Mouse (Mus musculus): ENCODE data around the gene Dnajb13. TPM values are rescaled to one million over a fixed set of nuclear protein-coding genes. Genes with fewer than 3 reads are reported as not detected.

The Dnajb13 gene
- total RNA-seq, 1 experiment from 2014 or later: 0.30 TPM

DNA sequence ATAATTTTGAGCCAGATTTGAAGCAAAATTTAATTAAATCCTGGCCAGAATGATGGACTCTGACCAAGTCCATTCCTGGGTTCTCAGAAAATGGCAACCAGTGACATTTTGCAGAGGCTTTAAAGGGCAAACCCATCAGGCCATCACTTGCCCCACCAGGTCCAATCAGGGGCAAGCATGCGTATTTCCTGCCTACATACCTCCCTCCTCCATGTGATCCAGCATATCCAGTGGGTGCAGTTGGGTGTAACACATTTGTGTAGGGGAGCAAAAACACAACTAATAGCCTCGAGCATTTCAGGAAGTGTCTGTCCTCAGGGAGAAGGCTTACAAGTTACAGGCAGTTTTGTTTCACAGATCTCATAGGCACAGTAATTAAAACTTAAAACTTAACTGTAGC, 27.5 kb downstream of the Dnajb13 start:
- no peak for DNase-seq

- no peak for DNase-seq
Observed at GRCm38 (mm10) chr7:100484493-100484892, 30.3 kb downstream of the Dnajb13 start.

GRCm38 (mm10) chr7:100482046-100482445, 32.7 kb downstream of the Dnajb13 start:
- peak; percentile 46 for DNase-seq

DNA sequence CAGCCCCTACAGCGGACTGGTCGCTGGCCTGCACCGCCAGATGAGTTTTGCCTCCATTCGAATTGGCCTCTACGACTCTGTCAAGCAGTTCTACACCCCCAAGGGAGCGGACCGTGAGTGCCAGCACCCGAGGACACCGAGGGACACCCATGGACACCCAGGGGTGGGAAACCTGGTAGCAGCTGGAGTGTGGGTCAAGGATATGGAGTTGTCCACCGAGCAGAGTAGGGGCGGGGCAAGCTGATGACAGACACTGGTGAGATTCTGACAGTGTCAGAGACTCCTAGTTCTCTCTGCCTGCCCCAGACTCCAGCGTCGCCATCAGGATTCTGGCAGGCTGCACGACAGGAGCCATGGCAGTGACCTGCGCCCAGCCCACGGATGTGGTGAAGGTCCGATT, 34.6 kb downstream of the Dnajb13 start:
- DNase-seq: no peak

DNA sequence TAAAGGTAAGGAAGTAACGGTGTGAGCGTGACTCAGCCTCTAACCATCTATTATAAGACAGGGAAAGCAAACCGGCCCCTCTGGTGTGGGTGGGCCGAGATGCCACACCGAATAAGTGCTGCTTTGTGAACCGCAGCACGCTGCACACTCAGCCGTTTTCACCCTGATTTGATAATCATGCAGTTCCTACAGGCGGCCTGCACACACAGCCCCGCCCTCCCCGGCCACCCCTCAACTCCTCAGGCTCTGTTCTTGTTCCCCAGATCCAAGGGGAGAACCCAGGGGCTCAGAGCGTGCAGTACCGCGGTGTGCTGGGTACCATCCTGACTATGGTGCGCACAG, 35.0 kb downstream of the Dnajb13 start:
- DNase-seq: no peak

DNA sequence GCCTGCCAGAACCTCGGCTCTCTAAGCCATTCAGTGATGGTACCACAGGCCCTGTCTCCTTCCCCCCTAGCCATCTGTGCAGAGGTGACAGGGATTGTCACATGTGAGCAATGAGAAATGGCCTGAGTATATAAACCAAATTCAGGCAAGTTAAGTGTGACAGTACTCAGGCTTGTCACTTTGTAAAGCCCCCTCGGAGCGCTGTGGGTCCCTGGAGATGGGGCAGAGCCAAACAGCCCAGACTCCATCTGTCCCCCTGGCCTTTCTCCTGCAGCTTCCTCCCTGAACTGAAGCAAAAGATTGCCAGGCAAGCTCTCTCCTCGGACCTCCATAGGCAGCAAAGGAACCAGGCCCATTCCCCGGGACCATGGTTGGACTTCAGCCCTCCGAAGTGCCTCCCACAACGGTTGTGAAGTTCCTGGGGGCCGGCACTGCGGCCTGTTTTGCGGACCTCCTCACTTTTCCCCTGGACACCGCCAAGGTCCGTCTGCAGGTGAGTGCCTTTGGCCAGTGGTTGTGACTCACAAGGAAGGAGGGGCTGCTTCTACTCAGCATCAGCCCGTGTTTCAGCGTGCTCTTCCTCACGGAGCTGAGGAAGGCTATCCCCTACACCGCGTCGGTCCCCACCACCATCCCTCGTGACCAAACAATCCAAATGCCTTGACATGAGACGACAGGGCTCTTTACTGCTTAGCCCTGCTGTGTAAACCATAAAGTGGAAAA, 35.5 kb downstream of the Dnajb13 start:
- DNase-seq: no peak

- DNase-seq: peak; percentile 77
Observed at GRCm38 (mm10) chr7:100474680-100475079, 40.1 kb downstream of the Dnajb13 start.

DNA sequence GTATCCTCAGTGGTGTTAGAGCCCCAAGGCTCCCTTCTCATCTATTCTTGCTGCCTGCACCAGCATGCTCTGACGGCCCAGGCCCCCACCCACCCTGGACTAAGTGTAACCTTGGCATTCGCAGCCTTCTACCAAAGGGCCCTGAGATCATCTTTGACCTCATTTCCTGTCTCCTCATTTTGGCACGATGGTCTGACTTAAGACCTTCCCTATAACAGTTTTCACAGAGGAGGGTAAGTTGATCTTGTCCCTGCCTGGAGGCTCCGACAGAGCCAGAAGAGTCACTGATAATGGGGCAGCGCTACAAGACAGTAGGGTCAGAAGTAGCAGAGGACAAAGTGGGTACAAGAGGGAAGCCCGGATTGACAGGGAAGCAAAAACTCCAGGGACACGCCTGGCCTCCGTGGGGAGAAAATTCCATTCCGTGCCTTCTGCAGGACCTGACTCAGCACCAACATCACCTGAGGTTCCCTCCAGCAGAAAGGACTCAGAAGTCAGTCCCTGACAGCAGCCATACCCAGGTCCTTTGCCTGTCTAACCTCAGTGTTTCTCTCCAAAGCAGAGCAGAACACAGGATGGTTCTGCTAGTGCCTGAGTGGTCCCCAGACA, 40.8 kb downstream of the Dnajb13 start:
- DNase-seq: peak; percentile 43

DNA sequence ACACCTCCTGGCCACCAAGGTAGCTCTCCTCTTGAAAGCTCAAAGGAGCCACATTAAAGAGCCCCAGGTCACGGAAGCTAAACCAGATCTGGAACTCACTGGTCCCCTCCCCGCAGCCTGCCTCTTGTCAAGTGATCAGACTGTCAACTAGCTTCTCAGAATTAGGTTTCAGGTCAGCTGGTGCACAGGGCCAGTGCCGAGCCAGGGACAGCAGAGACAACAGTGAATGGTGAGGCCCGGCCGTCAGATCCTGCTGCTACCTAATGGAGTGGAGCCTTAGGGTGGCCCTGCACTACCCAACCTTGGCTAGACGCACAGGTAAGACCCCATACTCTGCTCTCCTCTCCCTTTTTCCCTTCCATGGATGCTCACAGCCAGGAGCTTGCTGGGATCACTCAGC, 42.0 kb downstream of the Dnajb13 start, which contains the start of gene Ucp3:
Gene Ucp3, plus strand, starts transcription at position 214 of the 400 bp plus-strand sequence.
- peak; percentile 61 for DNase-seq

DNA sequence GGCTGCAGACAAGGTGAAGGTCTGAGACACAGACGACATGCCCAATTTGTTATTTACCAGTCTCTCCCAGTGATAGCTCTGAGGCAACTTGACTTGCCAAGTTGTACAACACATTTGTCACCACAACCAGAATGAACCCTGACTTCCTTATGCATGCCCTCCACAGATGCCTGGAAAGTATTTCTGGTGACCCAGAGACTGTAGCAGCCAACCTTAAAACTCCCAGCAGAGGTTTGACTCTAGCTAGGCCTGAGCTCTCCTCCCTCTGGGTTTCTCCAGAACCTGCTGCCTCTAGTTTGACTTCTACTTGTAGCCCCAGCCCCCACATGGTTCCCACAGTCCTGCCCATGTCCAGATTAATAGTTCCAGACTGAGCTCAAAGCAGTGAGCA, 43.4 kb downstream of the Dnajb13 start:
- no peak for DNase-seq

GRCm38 (mm10) chr7:100470796-100471406, 43.9 kb downstream of the Dnajb13 start:
- DNase-seq: no peak

DNA sequence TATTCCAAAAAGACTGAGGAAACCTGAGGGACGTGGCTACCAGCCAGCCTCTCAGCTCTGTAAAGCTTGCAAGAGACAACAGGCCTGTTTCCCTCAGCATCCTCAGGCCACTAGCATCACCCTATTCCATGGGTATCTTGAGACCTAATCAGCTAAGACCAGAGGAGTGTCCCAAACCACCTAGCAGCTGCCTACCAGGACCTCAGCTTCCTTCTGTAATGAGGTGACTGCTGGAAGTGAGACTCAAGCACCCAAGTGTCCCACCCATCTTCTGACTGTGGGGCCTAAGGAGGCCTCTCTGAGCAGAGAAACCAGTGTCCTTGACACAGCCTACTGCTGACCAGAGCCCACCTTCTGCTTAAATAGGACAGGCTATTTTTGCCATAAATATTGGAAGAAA, 45.3 kb downstream of the Dnajb13 start:
- no peak for DNase-seq

DNA sequence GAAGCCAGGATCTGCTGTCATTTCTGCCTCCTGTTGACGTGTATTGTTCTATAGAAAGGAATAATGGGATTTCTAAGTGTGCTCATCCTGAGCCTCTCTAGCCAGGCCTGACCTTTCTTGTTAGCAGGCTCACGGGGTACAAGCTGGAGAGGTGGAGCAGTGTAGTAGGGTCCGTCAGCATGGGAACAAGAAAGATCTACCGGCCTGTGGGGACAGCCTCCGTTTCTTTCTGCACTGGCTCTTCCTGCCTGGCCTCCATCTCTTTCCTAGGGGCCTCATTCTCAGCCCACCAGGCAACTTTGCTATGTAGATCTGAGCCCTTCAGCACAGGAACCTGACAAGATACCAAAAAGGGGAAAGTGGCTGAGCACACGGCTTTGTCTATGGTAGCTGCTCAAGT, 46.0 kb downstream of the Dnajb13 start:
- DNase-seq: no peak

DNA sequence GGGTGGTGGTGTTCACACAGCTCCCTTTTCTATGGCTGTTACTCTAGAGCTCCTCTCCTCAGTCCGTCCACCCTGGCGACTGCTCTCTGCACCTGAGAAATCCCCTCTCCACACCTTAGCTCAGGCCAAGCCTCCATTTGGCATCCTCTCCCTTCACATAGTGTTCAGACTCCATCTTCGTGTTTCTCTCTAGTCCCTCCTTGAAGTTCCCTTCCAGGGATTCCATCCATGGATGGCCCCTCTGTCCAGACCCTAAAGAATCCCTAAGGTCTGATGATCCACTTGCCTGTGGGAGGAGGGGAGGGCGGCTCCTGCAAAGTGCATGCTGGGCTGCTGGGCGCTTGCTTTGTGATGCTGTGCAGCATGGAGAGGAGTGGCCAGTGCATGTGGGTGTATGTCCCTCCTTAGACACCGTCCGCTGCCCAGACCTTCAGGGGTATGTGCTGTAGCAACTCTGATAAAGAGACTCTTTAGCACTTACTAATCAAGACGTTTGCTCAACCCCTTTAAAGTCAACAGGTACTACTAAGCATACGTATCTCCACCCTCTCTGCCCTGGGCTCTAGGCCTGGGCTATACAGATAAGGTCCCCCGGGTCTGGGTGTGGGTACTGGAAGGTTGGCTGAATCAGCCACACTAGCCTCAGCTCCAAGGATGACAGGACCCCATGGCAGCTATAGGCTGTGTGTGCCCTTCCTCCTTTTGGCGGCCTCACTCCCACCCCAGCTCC, 47.8 kb downstream of the Dnajb13 start:
- no peak for DNase-seq

DNA sequence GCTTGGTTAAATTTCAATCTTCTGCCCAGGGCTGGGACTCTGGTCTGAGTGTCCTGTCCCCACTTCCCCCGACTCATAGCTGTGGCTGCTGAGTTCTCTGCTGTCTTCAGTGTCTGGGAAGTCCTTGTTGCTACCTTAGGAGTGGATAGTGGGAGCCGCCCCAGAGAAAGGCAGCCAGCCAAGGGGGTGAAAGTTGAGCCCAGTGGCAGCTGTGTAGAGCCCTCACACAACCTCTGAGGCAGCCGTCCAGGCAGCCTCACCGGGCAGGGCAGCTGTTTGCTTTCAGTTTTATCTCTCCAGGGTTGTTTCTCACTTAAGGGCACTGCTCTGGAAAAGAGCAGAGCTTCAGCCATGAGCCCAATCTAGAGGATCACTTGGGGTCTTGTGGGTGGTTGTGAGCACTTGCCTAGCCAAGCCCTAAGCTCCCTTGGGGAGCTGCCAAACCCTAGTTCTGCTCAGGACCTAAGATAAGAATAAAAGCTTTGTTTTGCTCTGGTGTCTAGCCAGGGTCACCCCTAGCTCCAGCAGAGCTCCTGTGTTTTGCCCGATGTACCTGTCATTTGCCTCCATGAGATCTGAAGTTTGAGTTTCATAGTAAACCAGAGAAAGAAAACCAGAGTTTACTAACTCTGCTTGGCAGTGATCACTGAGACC, 49.0 kb downstream of the Dnajb13 start:
- peak; percentile 92 for DNase-seq

DNA sequence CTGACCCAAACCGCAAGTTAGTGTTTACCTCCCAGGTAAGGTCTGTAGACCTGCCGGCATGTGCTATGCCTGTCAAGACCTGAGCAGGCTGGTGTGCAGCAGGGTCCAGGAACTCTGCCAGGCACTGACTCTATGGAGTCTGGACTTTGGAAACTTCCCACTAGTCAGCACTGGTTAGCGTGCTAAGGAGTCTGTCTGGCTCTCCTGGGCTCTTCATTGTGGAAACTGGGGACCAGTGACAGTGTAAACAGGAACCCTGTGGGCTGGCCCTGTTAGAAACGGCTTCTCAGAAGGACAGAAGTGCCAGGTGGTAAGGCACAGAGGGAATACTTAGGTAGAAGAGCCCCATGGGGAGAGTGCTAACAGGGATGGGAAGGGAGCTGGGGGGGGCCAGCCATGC, 49.5 kb downstream of the Dnajb13 start:
- no peak for DNase-seq

DNA sequence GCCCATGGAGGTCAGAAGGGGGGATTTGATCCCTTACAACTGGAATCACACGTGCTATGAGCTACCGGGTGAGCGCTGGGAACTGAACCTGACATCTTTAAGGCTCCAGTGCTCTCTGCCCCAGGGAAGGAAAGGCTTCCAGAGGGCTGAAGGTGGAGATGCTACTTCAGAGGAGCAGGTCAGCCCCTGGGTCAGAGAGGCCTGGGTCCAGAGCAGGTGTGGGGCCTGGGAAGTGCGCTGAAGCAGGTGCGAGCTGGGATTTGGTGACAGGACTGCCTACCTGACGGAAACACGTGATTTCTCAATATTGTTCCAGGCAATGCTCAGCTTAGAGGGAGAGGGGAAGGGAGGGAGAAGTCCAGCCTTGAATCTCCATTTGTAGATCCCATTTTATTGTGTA, 50.5 kb downstream of the Dnajb13 start:
- no peak for DNase-seq

- no peak for DNase-seq
Observed at GRCm38 (mm10) chr7:100463757-100464156, 51.0 kb downstream of the Dnajb13 start.

GRCm38 (mm10) chr7:100463194-100463593, 51.6 kb downstream of the Dnajb13 start:
- DNase-seq: no peak

GRCm38 (mm10) chr7:100461621-100462151, 53.1 kb downstream of the Dnajb13 start:
- peak; percentile 82 for DNase-seq

- DNase-seq: peak; percentile 39
Observed at GRCm38 (mm10) chr7:100459862-100460261, 54.9 kb downstream of the Dnajb13 start.

DNA sequence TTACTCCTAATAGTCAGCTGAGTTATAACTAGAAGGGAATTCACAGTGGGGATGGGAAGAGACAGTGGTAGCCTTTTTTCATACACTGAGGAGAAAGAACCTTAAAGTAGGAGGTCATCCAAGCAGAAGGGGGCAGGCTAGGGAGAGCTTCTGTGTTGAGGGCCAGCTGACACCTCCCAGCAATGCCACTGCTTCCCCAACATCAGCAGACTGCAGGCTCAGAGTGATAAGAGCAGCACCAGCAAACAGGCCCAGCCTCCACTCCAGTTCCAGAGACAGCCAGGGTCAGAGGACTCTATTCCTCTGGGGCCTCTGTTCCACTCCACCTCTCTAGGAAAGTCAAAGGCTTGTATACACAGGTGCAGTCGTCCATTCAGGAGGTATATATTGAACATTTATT, 56.6 kb downstream of the Dnajb13 start:
- no peak for DNase-seq
